Mouse (Mus musculus) cerebellum, postnatal 25 days (tissue): ENCODE measurements around the gene Ubtd1.

Experiments used
- DNase-seq, 2 experiments: peaks; one replicate each; pipeline ENCODE4 v3.0.0; 2021; ENCODE audit warnings: mixed read lengths in 2 of 2

The Ubtd1 gene

GRCm38 (mm10) chr19:42026158-42026557, 44.6 kb downstream of the Ubtd1 start:
- peak; percentile 93 for DNase-seq

- no peak for DNase-seq
Observed at GRCm38 (mm10) chr19:42031112-42031511, 49.5 kb downstream of the Ubtd1 start.

GRCm38 (mm10) chr19:42033611-42034010, 52.0 kb downstream of the Ubtd1 start:
- peak in 1 of 2 experiments; percentile 57 for DNase-seq

- peak in 1 of 2 experiments; percentile 51 for DNase-seq
Observed at GRCm38 (mm10) chr19:42034146-42034775, 52.7 kb downstream of the Ubtd1 start.

- DNase-seq, result peak in 1 of 2 experiments; percentile 44
Observed at GRCm38 (mm10) chr19:42034881-42035455, 53.4 kb downstream of the Ubtd1 start.

- peak; percentile 91 to 94 for DNase-seq
Observed at GRCm38 (mm10) chr19:42035456-42036248, 54.1 kb downstream of the Ubtd1 start, which contains the start of gene Ankrd2. Gene Ankrd2 (plus strand): TSS chr19:42036000.

- peak in 1 of 2 experiments; percentile 52 for DNase-seq
Observed at GRCm38 (mm10) chr19:42036357-42036756, 54.8 kb downstream of the Ubtd1 start.

- DNase-seq, result no peak
Observed at GRCm38 (mm10) chr19:42037167-42037702, 55.7 kb downstream of the Ubtd1 start.

- DNase-seq, result peak in 1 of 2 experiments; percentile 9
Observed at GRCm38 (mm10) chr19:42038310-42038709, 56.7 kb downstream of the Ubtd1 start.

GRCm38 (mm10) chr19:42043988-42044387, 62.4 kb downstream of the Ubtd1 start:
- no peak for DNase-seq

- peak; percentile 60 to 76 for DNase-seq
Observed at GRCm38 (mm10) chr19:42045269-42046102, 63.9 kb downstream of the Ubtd1 start, which contains the start of gene Hoga1. Gene Hoga1 (plus strand): TSS chr19:42045610.

- no peak for DNase-seq
Observed at GRCm38 (mm10) chr19:42050251-42050650, 68.7 kb downstream of the Ubtd1 start.

- DNase-seq, result no peak
Observed at GRCm38 (mm10) chr19:42051351-42051750, 69.8 kb downstream of the Ubtd1 start.

- no peak for DNase-seq
Observed at GRCm38 (mm10) chr19:42051948-42052347, 70.4 kb downstream of the Ubtd1 start, which contains the start of gene 4933411K16Rik. Gene 4933411K16Rik (plus strand): TSS chr19:42052248.

- no peak for DNase-seq
Observed at GRCm38 (mm10) chr19:42054255-42054654, 72.7 kb downstream of the Ubtd1 start.

- no peak for DNase-seq
Observed at GRCm38 (mm10) chr19:42055881-42056280, 74.3 kb downstream of the Ubtd1 start.

GRCm38 (mm10) chr19:42056719-42057409, 75.3 kb downstream of the Ubtd1 start:
- DNase-seq, result no peak

GRCm38 (mm10) chr19:42058426-42058825, 76.9 kb downstream of the Ubtd1 start:
- no peak for DNase-seq

GRCm38 (mm10) chr19:42061443-42061842, 79.9 kb downstream of the Ubtd1 start:
- no peak for DNase-seq

- peak in 1 of 2 experiments; percentile 21 for DNase-seq
Observed at GRCm38 (mm10) chr19:42068441-42069240, 87.1 kb downstream of the Ubtd1 start.

GRCm38 (mm10) chr19:42069241-42069525, 87.6 kb downstream of the Ubtd1 start:
- DNase-seq, result peak; percentile 36 to 55
